Mouse (Mus musculus) lung, adult 2 months (tissue): Measurements from ENCODE around the gene Cbr1.

ENCODE experiments used
- CTCF ChIP-seq: fragments of 200-500 bp; IDR thresholded peaks from 2 replicates; pipeline ENCODE4 v1.5.1; 2011; ENCODE audit warnings: mild to moderate bottlenecking, low read length, control low read depth; ENCODE audit not compliant: insufficient read depth
- POLR2A ChIP-seq: fragments of 200-500 bp; IDR thresholded peaks from 2 replicates; pipeline ENCODE4 v1.6.1; 2011; ENCODE audit warnings: low read depth, mild to moderate bottlenecking, control low read depth, low read length, borderline replicate concordance; ENCODE audit errors: extremely low read depth

DNA sequence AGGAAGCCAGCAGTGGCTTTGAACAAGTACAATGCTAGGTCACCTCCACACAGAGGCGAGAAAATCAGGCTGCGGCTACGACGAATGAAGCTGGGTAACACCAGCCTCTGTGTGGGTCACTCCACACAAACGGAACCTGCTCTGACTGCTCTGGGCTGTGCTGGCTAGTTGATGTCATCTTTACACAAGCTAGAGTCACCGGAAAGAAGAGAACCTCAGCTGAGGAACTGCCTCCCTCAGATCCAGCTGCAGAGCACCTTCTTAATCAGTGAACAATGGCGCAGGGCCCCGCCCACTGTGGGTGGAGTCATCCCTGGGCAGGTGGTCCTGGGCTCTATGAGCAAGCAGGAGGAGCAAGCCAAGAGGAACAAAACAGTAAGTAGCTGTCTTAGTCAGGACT is 19.3 kb upstream of the Cbr1 start:
- TF ChIP-seq POLR2A (no peak), CTCF (no peak)
